Mouse (Mus musculus) heart, embryonic 14.5 days (tissue): Measurements from ENCODE around the gene Kiss1r. TPM values are rescaled to one million over a fixed set of nuclear protein-coding genes. Genes with fewer than 3 reads are reported as not detected.

Source experiments
- ATAC-seq: fragments of 200-750 bp; cut with Nextera tagmentation; 2 replicates; pipeline ENCODE4 v1.8.0; 2017; ENCODE audit warnings: low read depth, moderate TSS enrichment; ENCODE audit not compliant: insufficient number of reproducible peaks, insufficient read depth, low FRiP score
- H3K27ac ChIP-seq, 2 experiments: fragments of 200-500 bp in 1 of 2; fragments of 300-500 bp in 1 of 2; sonication (generic) in 1 of 2; replicated peaks in 1 of 2; 2 replicates each; pipeline ENCODE4 v1.5.1; 2012 to 2014; ENCODE audit warnings: low read depth in 2 of 2, low read length in 2 of 2, control low read depth in 1 of 2, mild to moderate bottlenecking in 1 of 2, mixed read lengths in 1 of 2; ENCODE audit not compliant: control insufficient read depth in 1 of 2, insufficient read depth in 1 of 2
- H3K27me3 ChIP-seq: fragments of 300-500 bp; sonication (generic); 2 replicates; pipeline ENCODE4 v1.6.1; 2014; ENCODE audit warnings: mild to moderate bottlenecking, low read length, control low read depth; ENCODE audit not compliant: control insufficient read depth, insufficient read depth
- H3K36me3 ChIP-seq: fragments of 300-500 bp; sonication (generic); 2 replicates; pipeline ENCODE4 v1.6.1; 2014; ENCODE audit warnings: mild to moderate bottlenecking, control low read depth, low read length, mixed read lengths; ENCODE audit not compliant: control insufficient read depth, insufficient read depth
- H3K4me1 ChIP-seq, 2 experiments: fragments of 200-500 bp in 1 of 2; fragments of 300-500 bp in 1 of 2; sonication (generic) in 1 of 2; 2 replicates each; pipeline ENCODE4 v1.6.1; 2012 to 2014; ENCODE audit warnings: low read length in 2 of 2, control low read depth in 1 of 2, mixed read lengths in 1 of 2; ENCODE audit not compliant: control insufficient read depth in 2 of 2, insufficient read depth in 2 of 2
- H3K4me2 ChIP-seq: fragments of 300-500 bp; sonication (generic); 2 replicates; pipeline ENCODE4 v1.6.1; 2014; ENCODE audit warnings: mild to moderate bottlenecking, low read length
- H3K4me3 ChIP-seq, 2 experiments: fragments of 200-500 bp in 1 of 2; fragments of 300-500 bp in 1 of 2; sonication (generic) in 1 of 2; 2 replicates each; pipeline ENCODE4 v1.5.1; 2012 to 2014; ENCODE audit warnings: low read length in 2 of 2, mild to moderate bottlenecking in 2 of 2, control low read depth in 1 of 2, low read depth in 1 of 2, moderate library complexity in 1 of 2; ENCODE audit not compliant: control insufficient read depth in 1 of 2, insufficient read depth in 1 of 2
- H3K9ac ChIP-seq: fragments of 300-500 bp; sonication (generic); 2 replicates; pipeline ENCODE4 v1.6.1; 2014; ENCODE audit warnings: mild to moderate bottlenecking, low read length
- H3K9me3 ChIP-seq: fragments of 300-500 bp; sonication (generic); 2 replicates; pipeline ENCODE4 v1.6.1; 2016; ENCODE audit warnings: low read length, control low read depth; ENCODE audit not compliant: control insufficient read depth
- WGBS: fragments of 180-500 bp; shearing (Covaris S2); extraction: QIAGEN DNeasy Blood & Tissue Kit; methylation state at CpG from one replicate; pipeline ENCODE4 v1.1.7; 2014; 5-methylcytosine and 5-hydroxymethylcytosine counted together
- polyA plus RNA-seq: library from polyadenylated mRNA; unstranded; fragments of >200 nt; fragmentation: Nextera tagmentation; extraction: Ambion mirVana; gene quantifications from 2 replicates; pipeline ENCODE4 v1.2.1, GENCODE M21; 2014

Gene Kiss1r
- polyA plus RNA-seq, result 0.19 and 0.70 TPM in 2 replicates

GRCm38 (mm10) chr10:79916808-79917531 is at the start of gene Kiss1r:
Gene Kiss1r (plus strand): TSS chr10:79916971.
- Histone ChIP-seq H3K4me3 (peak within 1 kb of the TSS; percentile 58 to 77), H3K9ac (peak within 1 kb of the TSS; percentile 98), H3K4me2 (peak within 1 kb of the TSS; percentile 87), H3K4me1 (peaks cover 13 to 38% of the 10 kb centered on the region in 2 experiments), H3K36me3 (peaks cover 6% of the 10 kb centered on the region; the same call in 1 of the 2 replicates), H3K27me3 (peaks cover 47% of the 10 kb centered on the region), H3K9me3 (no peaks in the 10 kb centered on the region), H3K27ac (peak within 1 kb of the TSS in 1 of 2 experiments; percentile 69; a peak in 3 of 4 replicates)
- ATAC-seq, result peak; percentile 71
- 2% methylated on average over 42 of the region's 42 CpGs for WGBS

- no peaks in the 10 kb centered on the region for H3K36me3 ChIP-seq
- no peak overlapping the region for H3K9ac ChIP-seq
- H3K4me1 ChIP-seq, result peaks cover 0 to 7% of the 10 kb centered on the region in 2 experiments; a peak in 3 of 4 replicates
- H3K27ac ChIP-seq, result no peak overlapping the region
- H3K27me3 ChIP-seq, result peaks cover 4% of the 10 kb centered on the region; the same call in 1 of the 2 replicates
- H3K4me2 ChIP-seq, result no peak overlapping the region
- H3K4me3 ChIP-seq, result no peak overlapping the region
- 87% methylated on average over 8 of the region's 8 CpGs for WGBS
- ATAC-seq, result no peak
- H3K9me3 ChIP-seq, result no peaks in the 10 kb centered on the region
Observed at GRCm38 (mm10) chr10:79871845-79872244, 44.9 kb upstream of the Kiss1r start.

GRCm38 (mm10) chr10:79872862-79873261 is 43.9 kb upstream of the Kiss1r start:
- Histone ChIP-seq H3K4me2 (no peak overlapping the region), H3K4me1 (peaks cover 0 to 7% of the 10 kb centered on the region in 2 experiments; a peak in 3 of 4 replicates), H3K9me3 (no peaks in the 10 kb centered on the region), H3K4me3 (no peak overlapping the region), H3K27me3 (peaks cover 4% of the 10 kb centered on the region; the same call in 1 of the 2 replicates), H3K9ac (no peak overlapping the region), H3K27ac (no peak overlapping the region), H3K36me3 (no peaks in the 10 kb centered on the region)
- ATAC-seq, result no peak
- 41% methylated on average over 3 of the region's 3 CpGs for WGBS

GRCm38 (mm10) chr10:79873313-79873712 is 43.5 kb upstream of the Kiss1r start:
- no peaks in the 10 kb centered on the region for H3K36me3 ChIP-seq

GRCm38 (mm10) chr10:79873715-79874289 is 43.0 kb upstream of the Kiss1r start:
- H3K9ac ChIP-seq, result peak overlapping the region; percentile 79
- H3K27ac ChIP-seq, result no peak overlapping the region
- H3K9me3 ChIP-seq, result no peaks in the 10 kb centered on the region
- WGBS, result 4% methylated on average over 26 of the region's 26 CpGs
- no peak for ATAC-seq
- no peaks in the 10 kb centered on the region for H3K36me3 ChIP-seq
- H3K27me3 ChIP-seq, result peaks cover 4% of the 10 kb centered on the region; the same call in 1 of the 2 replicates
- H3K4me1 ChIP-seq, result peaks cover 0 to 7% of the 10 kb centered on the region in 2 experiments; a peak in 3 of 4 replicates
- peak overlapping the region; percentile 99 for H3K4me2 ChIP-seq
- peak overlapping the region; percentile 61 to 63 for H3K4me3 ChIP-seq

More at GRCm38 (mm10) chr10:79873313-79873712, 43.5 kb upstream of the Kiss1r start:
- no peak overlapping the region for H3K27ac ChIP-seq
- H3K4me3 ChIP-seq, result peak overlapping the region; percentile 61 to 63; a peak in 3 of 4 replicates
- H3K9me3 ChIP-seq, result no peaks in the 10 kb centered on the region
- peaks cover 4% of the 10 kb centered on the region; the same call in 1 of the 2 replicates for H3K27me3 ChIP-seq
- H3K9ac ChIP-seq, result peak overlapping the region; percentile 79
- WGBS, result 11% methylated on average over 6 of the region's 6 CpGs
- ATAC-seq, result no peak
- H3K4me1 ChIP-seq, result peaks cover 0 to 7% of the 10 kb centered on the region in 2 experiments; a peak in 3 of 4 replicates
- H3K4me2 ChIP-seq, result peak overlapping the region; percentile 99

- H3K4me2 ChIP-seq, result peak within 1 kb of the TSS; percentile 99
- H3K4me1 ChIP-seq, result peaks cover 0 to 7% of the 10 kb centered on the region in 2 experiments; a peak in 3 of 4 replicates
- peak; percentile 36; the same call in 1 of the 2 replicates for ATAC-seq
- no peaks in the 10 kb centered on the region for H3K9me3 ChIP-seq
- H3K36me3 ChIP-seq, result no peaks in the 10 kb centered on the region
- peak within 1 kb of the TSS; percentile 61 to 63 for H3K4me3 ChIP-seq
- H3K27ac ChIP-seq, result no peak within 1 kb of the TSS
- peak within 1 kb of the TSS; percentile 79 for H3K9ac ChIP-seq
- peaks cover 4% of the 10 kb centered on the region; the same call in 1 of the 2 replicates for H3K27me3 ChIP-seq
- WGBS, result under 1% methylated on average over 56 of the region's 57 CpGs
Observed at GRCm38 (mm10) chr10:79874290-79874862, 42.4 kb upstream of the Kiss1r start, which contains the start of the genes Prtn3 and Plppr3. Gene Prtn3 (plus strand): TSS chr10:79874476. Gene Plppr3 (minus strand): TSS chr10:79874634.

- Histone ChIP-seq H3K9ac (no peak overlapping the region), H3K27me3 (peaks cover 4% of the 10 kb centered on the region; the same call in 1 of the 2 replicates), H3K27ac (no peak overlapping the region), H3K4me3 (no peak overlapping the region), H3K4me2 (no peak overlapping the region), H3K4me1 (peaks cover 5 to 13% of the 10 kb centered on the region in 2 experiments; a peak in 3 of 4 replicates), H3K36me3 (no peaks in the 10 kb centered on the region), H3K9me3 (no peaks in the 10 kb centered on the region)
- 36% methylated on average over 1 of the region's 1 CpGs for WGBS
- ATAC-seq, result no peak
Observed at GRCm38 (mm10) chr10:79877174-79877573, 39.6 kb upstream of the Kiss1r start.
